Mouse (Mus musculus) gastrocnemius, adult 2 months (tissue): ENCODE results near the gene Stk40. TPM values are rescaled to one million over a fixed set of nuclear protein-coding genes. Genes with fewer than 3 reads are reported as not detected.
A peak's percentile ranks its signal among the peaks of the same experiment; 100 is the strongest.

Experiments
- DNase-seq: peaks from one replicate; pipeline ENCODE4 v3.0.0; 2022
- H3K27ac ChIP-seq: fragments of 200-600 bp; 2 replicates; pipeline ENCODE4 v1.8.1; 2022; ENCODE audit warnings: mild to moderate bottlenecking
- H3K4me3 ChIP-seq: fragments of 200-600 bp; 2 replicates; pipeline ENCODE4 v1.8.1; 2022; ENCODE audit warnings: mild to moderate bottlenecking, moderate library complexity
- CTCF ChIP-seq: fragments of 200-600 bp; IDR thresholded peaks from 2 replicates; pipeline ENCODE4 v1.8.1; 2022; ENCODE audit warnings: antibody characterized with exemption, mild to moderate bottlenecking, moderate library complexity
- intact Hi-C: fragments of 180-260 bp; cut with DNase I; formaldehyde crosslinking; loops from one replicate; pipeline ENCODE4 v1.15.1; 2025
- total RNA-seq, 2 experiments: library from RNA; stranded (reverse); gene quantifications; 2 replicates each; pipeline ENCODE4 v1.2.3; 2021

Stk40 gene
- total RNA-seq, 2 experiments from 2014 or later, result 102 to 108 TPM

DNA sequence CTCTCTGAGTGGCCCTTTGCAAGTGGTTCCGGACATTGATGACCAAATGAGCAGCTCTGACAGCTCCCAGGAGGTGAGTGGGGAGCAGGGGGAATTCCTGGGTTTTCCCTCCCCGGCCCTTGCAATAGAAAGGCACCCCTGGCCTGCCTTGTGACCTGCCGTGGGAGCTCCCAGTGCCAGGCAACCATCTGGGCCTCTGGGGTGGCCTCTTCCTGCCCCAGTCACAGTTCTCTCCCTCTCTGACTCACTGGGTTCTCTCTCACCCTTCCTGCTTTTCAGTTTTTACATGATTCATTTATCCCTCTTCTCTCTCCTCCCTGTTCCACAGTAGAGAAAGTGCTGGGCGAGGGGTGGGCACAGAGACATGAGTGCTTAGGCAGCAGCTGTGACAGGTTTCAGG is 34.0 kb downstream of the Stk40 start:
- no peak for DNase-seq
- intact Hi-C loops, result no loop called here
- Histone ChIP-seq H3K27ac (no peak overlapping the region), H3K4me3 (no peak overlapping the region)
- TF ChIP-seq CTCF, result no peak

DNA sequence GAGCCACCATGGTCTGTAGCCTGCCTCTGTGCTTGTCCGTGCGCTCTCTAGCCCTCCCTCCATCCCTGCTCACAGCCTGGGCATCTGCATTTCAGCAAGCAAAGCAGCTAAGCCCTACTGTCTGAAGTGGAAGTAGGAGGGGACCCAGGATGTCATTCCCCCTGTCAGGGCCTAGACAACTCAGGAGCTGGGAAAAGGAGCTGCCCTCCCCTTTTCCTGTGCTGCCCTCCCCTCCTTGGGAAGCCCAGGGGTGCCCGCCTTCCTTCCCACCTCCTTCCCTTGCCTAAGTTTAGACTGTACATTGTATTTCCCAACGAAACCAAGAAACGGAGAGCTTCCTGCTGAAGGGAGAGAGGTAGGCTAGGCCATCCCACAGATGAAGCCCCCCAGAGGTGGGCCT is 37.3 kb downstream of the Stk40 start:
- intact Hi-C loops, result no loop called here
- Histone ChIP-seq H3K4me3 (no peak overlapping the region), H3K27ac (peak overlapping the region; percentile 38)
- DNase-seq, result no peak
- TF ChIP-seq CTCF, result no peak

DNA sequence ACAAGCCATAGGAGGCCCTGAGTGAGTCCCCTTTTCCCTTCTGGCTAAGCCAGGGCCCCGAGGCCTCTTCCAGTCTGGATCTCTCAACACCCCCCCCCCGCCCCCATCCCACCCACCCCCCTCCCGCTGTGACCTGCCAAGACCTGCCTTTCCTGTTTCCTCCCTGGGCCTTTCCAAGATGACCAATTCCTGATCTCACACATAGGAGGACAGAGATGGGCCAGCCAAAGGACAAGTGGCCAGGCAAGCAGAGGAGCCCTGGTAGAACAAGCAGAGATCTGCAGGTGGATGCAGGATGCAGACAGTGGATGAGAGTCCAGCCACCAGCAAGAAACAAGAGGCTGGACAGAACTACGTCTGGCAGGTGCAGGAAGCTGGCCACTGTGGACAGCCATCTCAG is 41.6 kb downstream of the Stk40 start:
- intact Hi-C loops, result no loop called here

DNA sequence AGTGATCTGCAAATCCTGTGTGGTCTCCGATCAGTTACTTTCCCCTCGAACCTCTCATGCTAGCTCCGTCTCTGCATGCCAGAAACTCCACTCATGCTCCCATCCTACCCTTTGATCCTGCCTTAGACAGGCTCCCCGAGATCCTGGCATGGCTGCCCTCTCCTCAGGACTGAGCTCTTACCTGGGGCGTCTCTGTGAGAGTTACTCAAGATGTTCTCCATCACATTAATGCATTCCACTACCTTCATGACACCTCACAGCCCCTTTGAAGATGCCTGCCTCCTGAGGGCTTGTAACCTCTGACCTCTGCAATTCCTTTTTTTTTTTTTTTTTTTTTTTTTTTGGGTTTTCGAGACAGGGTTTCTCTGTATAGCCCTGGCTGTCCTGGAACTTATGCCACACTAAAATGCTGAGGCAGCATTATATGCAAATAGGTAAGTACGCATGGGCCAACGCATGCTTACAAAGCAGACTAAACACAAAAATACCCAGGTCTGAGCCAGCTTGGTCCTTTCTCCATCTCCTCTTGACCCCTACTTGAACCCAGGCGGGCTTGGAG is 43.3 kb downstream of the Stk40 start:
- no peak for TF ChIP-seq CTCF
- intact Hi-C loops, result no loop called here
- peak overlapping the region; percentile 92 for H3K27ac ChIP-seq
- no peak overlapping the region; the same call in 1 of the 2 replicates for H3K4me3 ChIP-seq
- no peak for DNase-seq

More for the DNA sequence above, 41.6 kb downstream of the Stk40 start:
- no peak for TF ChIP-seq CTCF
- no peak for DNase-seq
- Histone ChIP-seq H3K4me3 (no peak overlapping the region), H3K27ac (peak overlapping the region; percentile 24; the same call in 1 of the 2 replicates)

DNA sequence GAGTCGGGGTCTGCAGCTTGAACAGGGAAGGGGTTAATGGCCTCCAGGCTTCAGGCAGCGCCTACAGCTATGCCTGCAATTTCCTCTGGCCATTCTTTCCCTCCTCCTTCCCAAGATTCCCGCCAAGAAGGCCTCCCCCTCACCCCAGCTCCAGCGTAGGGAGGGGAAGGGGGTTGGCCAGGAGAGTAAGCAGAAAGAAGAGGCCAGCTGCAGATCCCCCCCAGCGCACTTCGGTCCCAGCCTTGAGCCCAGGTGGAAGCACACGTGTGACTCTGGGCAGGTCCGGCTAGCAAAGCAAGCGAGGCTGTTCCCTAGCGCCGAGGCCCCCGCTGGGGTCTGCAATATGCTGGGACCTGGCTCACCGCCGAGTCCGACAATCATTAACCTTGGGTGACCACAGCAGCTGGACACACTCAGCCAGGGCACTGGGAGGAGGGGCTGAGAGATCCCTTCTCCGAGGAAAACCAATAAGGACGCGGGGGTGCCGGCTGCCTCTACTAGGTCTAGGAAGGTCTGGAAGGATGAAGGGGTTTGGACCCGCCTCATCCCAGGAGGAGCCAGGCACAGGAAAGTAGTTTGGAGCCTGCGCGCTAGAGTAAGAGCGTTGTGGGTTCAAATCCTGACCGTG is 43.9 kb downstream of the Stk40 start, which contains the start of gene Eva1b:
TSS of gene Eva1b (plus strand) at position 212 of the 628 bp plus-strand sequence.
- DNase-seq, result peak; percentile 63
- intact Hi-C loops, result no loop called here
- Histone ChIP-seq H3K27ac (peak within 1 kb of the TSS; percentile 92), H3K4me3 (peak within 1 kb of the TSS; percentile 89)
- TF ChIP-seq CTCF, result no peak

DNA sequence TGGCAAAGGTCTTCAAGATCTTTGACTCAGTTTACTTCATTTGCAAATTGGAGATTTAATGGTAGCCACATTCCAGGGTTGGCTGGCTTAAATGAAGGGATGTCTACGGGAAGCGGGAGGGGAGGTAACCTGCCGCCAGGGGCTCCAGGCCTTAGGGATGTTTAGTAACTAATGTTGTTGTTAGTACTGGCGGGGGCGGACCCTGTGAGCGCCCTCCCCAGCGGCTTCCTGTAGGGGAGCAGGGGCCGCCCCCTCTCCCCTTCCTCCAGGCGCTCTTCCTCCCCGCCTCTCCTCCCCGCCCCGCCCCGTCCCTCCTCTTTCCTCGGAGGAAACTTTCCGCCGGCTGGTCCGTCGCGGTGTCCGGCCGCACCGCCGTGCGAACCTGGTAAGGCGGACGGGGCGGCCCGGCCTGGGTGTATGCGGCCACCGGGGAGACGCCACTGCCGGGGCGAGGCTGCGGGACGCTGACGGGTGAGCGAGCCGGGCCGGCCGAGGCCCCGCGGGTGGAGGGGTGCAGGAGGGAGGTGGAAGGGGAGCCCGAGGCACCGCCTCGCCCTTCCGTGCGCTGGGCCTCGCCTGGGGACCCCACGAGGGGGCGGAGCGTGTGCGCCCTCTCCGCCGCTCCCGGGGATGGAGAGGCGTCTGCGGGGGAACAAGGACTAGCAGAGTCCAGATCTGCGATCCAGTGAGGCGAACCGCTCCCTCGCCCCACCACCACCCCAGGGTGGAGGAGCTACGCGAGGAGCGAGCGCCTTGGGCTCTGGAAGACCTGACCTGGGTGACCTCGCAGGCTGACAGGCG is 44.6 kb downstream of the Stk40 start:
- intact Hi-C loops, result no loop called here
- Histone ChIP-seq H3K27ac (peak overlapping the region; percentile 92), H3K4me3 (peak overlapping the region; percentile 89)
- TF ChIP-seq CTCF, result peak; percentile 22; the same call in 1 of the 2 replicates
- DNase-seq, result peak; percentile 83

DNA sequence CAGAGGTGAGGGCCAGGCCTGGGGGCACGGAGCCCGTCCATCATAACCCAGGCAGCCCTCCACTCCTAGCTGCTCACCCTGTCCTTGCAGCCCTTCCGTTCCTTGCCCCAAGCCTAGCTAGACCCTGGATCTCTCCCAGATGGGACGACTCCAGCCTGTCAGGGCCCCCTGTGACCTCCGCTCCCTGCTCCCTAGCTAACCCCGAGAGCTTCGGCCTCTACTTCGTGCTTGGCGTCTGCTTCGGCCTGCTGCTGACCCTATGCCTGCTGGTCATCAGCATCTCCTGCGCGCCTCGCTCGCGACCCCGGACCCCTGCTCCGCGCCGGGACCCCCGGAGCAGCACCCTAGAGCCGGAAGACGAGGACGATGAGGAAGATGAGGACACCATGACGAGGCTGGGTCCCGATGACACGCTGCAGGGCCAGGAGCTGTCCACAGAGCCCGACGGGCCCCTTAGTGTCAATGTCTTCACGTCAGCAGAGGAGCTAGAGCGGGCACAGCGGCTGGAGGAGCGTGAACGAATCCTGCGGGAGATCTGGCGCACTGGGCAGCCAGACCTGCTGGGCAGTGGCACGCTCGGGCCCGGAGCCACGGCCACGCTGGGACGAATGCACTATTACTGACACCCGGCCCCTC is 45.4 kb downstream of the Stk40 start:
- peak; percentile 49 for DNase-seq
- Histone ChIP-seq H3K27ac (peak overlapping the region; percentile 92), H3K4me3 (peak overlapping the region; percentile 89)
- TF ChIP-seq CTCF, result no peak
- intact Hi-C loops, result no loop called here

DNA sequence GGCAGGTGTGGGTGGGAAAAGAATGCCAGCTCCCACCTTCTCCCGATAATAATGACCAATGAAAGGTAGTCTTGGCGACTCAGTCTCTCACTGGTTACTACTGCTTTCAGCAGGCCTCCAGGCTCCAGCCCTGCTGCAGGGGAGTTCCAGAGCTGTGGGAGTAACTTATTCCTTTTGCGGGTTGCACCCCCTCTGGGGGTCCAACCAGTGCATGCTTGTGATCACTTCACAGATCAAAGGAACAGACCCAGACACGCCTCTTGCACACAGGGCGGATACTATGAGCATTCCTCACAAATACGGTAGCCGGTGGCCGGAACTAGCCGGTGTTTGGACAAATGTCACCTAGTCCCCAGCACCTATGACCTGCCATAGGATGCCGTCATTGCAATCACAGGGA is 46.0 kb downstream of the Stk40 start:
- no peak for DNase-seq
- Histone ChIP-seq H3K4me3 (peak overlapping the region; percentile 89), H3K27ac (peak overlapping the region; percentile 92)
- intact Hi-C loops, result no loop called here
- TF ChIP-seq CTCF, result no peak

DNA sequence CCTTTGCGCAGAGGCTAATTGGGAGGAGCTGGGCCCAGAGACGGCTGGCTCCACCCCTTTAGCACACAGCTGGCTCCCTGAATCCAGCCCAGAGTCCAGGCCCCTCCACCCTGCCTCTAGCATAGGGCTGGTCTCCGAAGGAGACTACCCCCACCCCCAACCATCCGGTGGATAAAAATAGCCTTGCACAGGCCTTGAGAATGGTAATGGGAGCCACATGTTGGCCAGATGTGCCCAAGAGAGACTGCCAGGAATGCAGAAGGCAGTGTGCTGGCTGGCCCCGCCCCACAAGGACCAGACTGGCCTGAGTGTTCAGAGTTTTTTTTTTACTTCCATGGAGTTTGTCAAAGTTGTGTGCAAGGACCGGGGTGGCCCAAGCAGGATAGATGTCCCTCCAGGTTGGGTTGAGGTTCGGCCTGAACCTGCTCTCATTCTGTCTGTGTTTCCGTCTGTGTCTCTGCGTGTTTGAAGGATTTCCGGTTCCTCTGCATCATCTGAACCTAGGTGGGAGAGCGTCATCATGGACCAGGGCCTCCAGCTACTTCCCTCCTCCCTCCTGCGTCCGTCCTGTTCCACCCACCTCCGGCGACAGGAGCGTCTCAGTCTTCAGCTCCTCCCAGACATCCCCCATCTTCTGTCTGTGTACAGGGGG is 46.7 kb downstream of the Stk40 start:
- peak; percentile 82 for DNase-seq
- peak overlapping the region; percentile 92 for H3K27ac ChIP-seq
- H3K4me3 ChIP-seq, result peak overlapping the region; percentile 89
- no peak for TF ChIP-seq CTCF
- intact Hi-C loops, result no loop called here

DNA sequence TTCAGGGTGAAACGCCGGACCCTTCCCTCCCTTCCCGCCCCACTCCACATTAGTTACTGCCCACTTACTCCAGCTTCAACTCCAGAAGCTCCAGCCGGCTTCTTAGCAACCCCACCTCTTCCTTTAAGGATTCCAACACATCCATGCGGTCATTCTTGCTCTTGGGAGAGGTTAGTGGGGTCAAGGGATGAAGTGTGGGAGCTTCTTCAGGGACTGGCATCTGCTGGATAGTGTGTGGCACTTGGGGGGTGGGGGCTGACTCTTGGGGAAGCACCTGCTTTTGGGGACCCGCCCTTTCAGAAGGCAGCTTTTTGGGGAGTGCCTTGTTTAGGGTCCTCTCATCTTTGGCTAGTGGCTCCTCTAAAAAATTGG is 47.2 kb downstream of the Stk40 start:
- no peak for TF ChIP-seq CTCF
- no peak for DNase-seq
- H3K4me3 ChIP-seq, result peak overlapping the region; percentile 89
- intact Hi-C loops, result no loop called here
- peak overlapping the region; percentile 92 for H3K27ac ChIP-seq

DNA sequence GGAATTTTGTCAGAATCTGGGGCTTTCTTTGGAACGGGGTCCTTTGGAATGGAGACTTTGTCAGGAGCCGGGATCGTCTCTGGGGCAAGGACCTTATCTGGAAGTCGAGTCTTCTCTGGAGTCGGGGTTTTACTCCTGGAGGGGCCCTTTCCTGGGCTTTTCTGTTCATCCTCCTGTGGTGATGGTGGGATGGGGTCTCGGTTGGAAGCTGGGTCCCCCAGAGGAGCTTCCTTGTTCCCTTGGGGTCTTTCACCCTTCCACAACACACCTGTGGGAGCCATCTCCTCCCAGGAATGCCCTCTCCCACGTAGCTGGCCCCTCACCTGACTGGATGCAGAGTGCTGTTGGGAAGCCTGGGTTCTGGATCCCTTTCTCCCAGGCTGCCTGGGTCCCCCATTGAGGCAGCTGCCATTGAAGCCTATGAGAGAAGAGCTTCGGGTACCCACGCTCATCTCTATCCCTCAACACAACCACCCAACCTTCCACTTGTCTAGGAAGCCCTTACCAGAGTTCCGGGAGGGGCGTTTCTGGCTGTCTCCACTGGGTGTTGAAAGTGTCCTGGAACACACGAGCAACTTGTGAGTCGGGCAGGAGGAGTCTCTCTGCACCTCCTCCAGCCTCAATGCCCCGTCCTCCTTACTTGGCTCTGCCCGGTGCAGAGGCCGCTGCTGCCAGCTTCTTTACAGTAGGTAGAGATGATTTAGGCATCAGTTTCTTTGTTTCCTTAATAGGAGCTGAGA is 48.1 kb downstream of the Stk40 start:
- no peak overlapping the region for H3K27ac ChIP-seq
- no peak overlapping the region for H3K4me3 ChIP-seq
- no peak for TF ChIP-seq CTCF
- intact Hi-C loops, result no loop called here
- DNase-seq, result no peak

DNA sequence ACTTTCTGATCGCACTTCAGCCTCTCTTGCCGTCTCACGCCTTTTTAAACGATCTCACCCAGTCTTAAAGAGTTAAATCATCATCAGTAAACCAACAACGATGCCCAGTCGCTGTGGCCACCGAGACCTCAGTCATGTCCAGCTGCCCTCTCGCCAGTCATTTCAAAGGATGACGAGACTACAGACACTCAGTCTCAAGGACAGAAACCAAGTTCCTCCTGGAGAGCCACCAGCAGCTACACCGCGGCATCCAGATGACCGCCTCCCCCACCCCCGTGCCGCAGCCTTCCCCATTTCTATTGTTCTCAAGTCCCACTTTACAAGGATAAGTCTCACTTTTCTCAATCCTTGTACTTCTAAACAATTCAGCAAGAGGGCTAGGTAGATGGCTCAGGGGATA is 49.1 kb downstream of the Stk40 start:
- no peak for DNase-seq
- intact Hi-C loops, result no loop called here
- no peak overlapping the region for H3K27ac ChIP-seq
- TF ChIP-seq CTCF, result no peak
- no peak overlapping the region for H3K4me3 ChIP-seq
